Mouse (Mus musculus) heart, postnatal 36 days (tissue): ENCODE measurements around the gene Krt33b. TPM values are rescaled to one million over a fixed set of nuclear protein-coding genes. Genes with fewer than 3 reads are reported as not detected.

Experiments
- DNase-seq, 2 experiments: peaks; one replicate each; pipeline ENCODE4 v3.0.0; 2021 to 2022
- intact Hi-C: fragments of 180-260 bp; cut with DNase I; formaldehyde crosslinking; loops from one replicate; pipeline ENCODE4 v1.15.1; 2025
- total RNA-seq, 2 experiments: library from RNA; stranded (reverse); gene quantifications; 2 replicates each; pipeline ENCODE4 v1.2.3; 2021

Krt33b gene
- total RNA-seq, 2 experiments from 2014 or later: not detected

DNA sequence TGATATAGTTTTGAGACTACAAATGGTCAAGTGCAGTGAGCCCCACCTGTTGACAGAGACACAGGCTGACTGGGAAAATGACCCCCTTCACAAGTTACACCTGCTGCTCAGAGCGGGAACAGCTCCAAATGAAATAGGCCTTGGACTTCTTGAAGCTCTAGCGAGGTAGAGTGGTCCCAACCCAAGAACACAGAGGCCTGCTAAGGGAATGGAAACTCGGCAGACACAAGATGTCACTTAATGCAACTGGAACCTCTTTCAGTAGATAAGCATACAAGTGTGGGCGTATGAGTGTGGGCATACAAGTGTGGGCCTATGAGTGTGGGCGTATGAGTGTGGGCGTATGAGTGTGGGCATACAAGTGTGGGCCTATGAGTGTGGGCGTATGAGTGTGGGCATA lies 30.6 kb downstream of the Krt33b start:
- no peak for DNase-seq
- intact Hi-C loops: no loop called here

DNA sequence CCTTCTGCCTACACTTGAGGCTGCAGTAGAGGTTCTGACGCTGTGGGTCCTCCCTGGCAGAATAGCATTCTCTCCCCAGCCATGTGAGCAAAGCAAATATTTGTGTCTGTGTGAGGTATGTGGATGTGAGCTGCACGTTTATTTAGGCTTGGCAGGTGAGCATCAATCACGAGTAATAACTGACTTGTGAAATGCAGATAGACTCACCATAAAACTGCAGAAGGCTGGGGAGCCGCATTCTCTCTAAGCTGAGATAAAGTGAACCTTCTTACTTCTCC lies 35.3 kb downstream of the Krt33b start:
- no peak for DNase-seq
- intact Hi-C loops: no loop called here

DNA sequence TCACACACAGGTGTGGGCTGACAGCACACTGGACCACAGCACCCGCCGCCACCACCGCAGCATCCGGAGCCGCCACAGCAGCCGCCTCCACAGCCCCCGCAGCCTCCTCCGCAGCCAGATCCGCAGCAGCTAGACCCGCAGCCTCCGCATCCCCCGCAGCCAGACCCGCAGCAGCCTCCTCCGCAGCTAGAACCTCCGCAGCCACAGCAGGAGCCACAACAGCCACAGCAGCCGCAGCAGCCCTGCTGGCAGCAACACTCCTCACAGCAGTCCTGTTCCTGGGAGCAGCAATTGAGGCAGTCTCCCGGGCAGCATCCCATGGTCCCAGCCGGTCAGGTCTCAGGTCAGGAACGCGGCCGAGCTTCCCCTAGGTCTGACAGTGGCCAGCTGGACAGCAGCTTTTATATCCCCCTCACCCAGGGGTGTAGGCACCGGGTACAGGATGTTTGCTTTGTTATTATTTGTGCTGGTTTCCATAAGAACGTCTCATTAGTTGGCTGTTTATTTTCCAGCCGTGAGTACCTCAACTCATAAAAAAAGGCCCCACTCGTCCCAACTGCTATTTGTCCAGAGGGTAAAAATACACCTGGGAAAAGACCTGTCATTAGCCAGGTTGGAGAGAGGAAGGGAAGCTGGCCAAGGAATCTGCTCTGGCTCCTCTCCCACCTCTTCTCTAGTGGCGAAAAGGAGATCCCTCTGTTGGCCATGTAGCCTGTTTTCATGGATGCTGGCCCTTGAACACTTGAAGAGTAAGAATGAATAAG lies 35.9 kb downstream of the Krt33b start, which contains the start of gene Krtap17-1:
Krtap17-1 (minus strand) TSS at position 375 of the 764 bp plus-strand sequence.
- no peak for DNase-seq
- intact Hi-C loops: no loop called here

DNA sequence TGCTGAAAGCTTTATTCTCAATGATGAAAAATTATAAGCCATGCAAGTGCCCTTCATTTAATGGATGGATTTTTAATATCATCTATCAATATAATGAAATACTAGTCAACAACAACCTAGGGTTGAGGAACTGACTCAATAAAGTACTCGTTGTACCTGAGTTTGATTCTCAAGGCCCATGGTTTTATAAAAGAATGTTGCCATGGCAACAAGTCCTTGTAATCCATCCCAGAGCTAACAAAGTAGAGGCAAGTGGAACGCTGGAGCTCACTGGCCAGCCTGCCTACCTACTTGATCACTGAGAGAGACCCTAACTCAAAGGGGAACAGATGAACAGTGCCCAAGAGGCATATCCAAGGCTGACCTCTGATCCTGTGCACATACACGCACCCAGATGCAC lies 39.1 kb downstream of the Krt33b start:
- no peak for DNase-seq

DNA sequence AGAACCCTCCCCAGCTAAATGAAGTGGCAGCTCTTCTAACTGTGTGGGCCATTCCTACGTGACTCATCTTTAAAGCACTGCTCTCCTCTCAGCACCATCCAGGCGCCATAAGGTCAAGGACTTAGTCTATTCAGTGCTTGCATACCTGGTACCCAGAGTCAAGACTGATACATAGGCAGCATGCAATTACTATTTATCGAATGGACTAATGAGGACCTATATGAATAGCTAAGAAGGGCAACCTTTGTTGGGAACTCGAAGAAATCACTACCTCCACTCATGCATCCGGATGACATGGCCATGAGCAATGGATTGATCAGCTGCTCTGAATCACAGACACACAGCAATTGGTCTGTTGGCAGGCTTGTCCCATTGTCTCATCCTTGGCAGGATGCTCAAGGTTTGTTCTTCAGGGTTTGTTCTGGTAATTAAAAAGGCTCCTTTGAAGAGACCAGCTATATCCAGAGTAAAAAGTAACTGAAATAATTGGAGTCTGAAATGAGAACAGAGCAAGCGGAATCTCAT lies 39.7 kb downstream of the Krt33b start:
- intact Hi-C loops: no loop called here

More for the DNA sequence above, 39.1 kb downstream of the Krt33b start:
- intact Hi-C loops: no loop called here

DNA sequence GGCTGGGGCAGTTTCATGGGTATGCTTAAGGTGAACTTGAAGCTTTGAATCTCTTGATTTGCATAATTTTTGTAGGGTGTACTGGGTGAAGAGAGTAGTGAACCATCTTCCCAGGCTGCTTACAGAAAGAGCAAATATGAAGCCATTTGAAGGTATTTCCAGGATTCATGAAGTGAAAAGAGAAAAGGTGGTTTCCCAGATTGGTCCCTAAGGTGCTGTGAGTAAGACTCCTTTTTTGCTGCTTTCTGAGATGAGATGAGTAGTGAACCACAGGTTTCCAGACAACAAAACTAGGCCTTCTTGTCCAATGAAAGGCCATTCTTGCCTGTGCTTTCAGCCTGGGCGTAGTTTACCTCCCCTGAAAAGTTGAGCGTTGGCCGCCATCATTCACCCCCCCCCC lies 41.1 kb downstream of the Krt33b start:
- no peak for DNase-seq
- intact Hi-C loops: no loop called here

More for the DNA sequence above, 39.7 kb downstream of the Krt33b start:
- no peak for DNase-seq

DNA sequence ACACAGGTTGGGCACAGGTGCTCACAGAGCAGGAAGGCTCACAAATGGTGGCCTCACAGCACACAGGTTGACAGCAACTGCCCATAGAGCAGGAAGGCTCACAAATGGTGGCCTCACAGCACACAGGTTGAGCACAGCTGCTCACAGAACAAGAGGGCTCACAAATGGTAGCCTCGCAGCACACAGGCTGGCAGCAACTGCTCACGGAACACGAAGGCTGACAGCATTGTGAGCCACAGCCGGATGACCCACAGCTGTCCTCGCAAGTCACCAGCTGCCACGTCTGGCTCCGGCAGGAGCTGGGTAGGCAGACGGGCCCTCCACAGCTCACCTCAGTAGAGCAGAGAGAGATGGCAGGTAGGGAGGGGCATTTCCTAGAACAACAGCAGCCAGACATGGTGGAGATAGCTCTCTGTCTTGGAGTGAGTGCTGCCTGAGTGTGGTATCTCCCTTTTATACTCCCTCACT lies 43.5 kb downstream of the Krt33b start, which contains the start of gene Krtap16-1:
Krtap16-1 (minus strand) TSS at position 418 of the 468 bp plus-strand sequence.
- DNase-seq: no peak
- intact Hi-C loops: no loop called here

DNA sequence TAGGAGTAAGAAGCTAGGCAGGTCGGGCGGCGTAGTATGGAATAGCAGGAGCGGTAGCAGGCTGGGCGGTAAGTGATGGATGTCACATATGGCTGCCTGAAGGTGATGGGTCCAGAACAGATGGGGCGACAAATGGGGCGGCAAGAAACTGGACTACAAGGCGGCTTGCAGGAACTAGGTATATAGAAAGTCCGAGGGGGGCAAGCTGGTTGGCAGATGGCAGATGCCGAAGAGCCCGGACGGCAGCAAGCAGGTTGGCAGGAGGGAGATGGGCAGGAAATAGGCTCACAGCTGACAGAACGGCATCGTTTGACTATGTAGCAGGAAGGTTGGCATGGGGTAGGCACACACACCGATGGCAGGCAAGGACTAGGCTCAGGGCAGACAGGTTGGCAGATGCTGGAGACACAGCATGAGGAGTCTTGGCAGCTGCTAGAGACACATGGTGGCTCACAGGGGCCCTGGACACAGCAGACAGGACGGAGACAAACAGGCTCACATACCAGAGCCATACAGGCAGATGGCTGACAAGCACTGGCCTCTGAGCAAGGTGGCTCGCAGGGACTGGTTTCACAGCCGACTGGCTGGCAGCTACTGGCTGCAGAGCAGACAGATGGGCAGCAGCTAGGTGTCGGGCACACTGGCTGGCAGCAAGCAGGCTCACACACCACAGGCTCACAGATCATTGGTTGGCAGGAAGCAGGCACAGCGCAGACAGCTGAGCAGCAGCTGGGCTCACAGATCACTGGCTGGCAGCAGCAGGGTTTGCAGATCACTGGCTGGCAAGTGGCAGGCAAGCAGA lies 44.2 kb downstream of the Krt33b start:
- intact Hi-C loops: no loop called here
- DNase-seq: no peak

DNA sequence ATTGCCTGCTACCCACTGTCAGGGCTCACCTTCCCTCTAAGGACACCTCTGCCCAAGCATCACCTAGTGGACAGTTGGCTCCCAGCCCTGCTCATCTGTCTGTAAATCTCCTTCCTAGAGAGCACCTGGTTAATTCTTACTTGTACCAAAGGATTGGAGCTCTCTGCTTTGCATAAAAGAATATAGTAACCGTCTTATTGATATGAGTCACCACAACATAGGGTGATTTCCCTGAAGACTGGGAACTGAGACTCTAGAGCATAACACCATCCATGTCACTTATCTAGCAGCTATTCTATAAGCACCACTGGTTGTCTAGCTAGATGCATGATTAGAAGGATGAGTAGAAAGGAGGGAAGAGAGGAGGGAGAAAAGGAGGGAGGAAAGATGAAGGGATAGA lies 46.2 kb downstream of the Krt33b start:
- DNase-seq: no peak
- intact Hi-C loops: no loop called here

DNA sequence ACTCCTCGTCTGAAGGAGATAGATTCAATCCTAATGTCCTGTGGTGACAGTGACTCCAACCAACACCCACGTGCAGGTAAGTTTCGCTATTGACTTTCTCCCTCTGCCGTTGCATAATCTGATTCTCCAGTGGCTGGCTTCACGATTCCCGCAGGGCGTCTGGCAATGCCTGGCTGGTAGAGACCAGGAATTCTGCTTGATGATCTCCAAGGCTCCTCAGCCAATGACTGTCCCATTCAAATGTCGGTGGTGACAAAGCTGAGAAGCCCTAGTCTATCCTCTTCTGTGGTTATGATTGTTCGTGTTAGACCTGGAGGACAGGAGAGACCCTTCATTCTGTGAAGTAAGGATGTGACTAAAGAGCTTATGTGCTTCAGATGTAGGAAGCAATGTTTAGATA lies 46.9 kb downstream of the Krt33b start:
- no peak for DNase-seq
- intact Hi-C loops: no loop called here

DNA sequence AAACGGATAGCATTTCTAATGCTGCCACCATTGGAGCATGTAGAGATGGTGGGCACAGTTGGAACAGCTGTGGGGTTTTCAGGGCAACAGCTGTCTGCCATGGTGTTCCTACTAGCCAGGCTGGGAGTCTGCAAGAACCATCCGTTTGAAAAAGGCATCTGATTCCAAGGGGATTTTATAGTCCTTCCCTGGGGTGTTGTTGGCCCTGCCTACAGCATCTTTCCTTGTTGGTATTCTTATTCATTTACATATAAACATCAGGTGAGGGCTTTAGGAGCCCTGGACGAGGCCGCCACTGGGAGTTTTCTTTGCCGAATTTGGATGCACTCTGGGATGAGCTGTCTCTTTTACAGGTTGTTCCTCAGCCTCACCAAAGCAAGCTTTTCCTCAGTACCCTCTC lies 50.7 kb downstream of the Krt33b start, which contains the start of gene Krtap29-1:
Krtap29-1 (minus strand) TSS at position 101 of the 400 bp plus-strand sequence.
- DNase-seq: no peak
- intact Hi-C loops: no loop called here

Other genes with a start within 250 kb of the Krt33b start
- gene Krtap4-8, start 249.2 kb downstream of the Krt33b start, total RNA-seq: not detected
- gene Krtap4-9, start 244.7 kb downstream of the Krt33b start, total RNA-seq: not detected
- gene Gm11596, start 236.4 kb downstream of the Krt33b start, total RNA-seq: not detected
- gene Gm11569, start 230.9 kb downstream of the Krt33b start, total RNA-seq: not detected
- not detected for gene Gm11554, start 225.4 kb downstream of the Krt33b start, total RNA-seq
- not detected for gene Krtap4-13, start 220.0 kb downstream of the Krt33b start, total RNA-seq
- gene Gm11564, start 214.2 kb downstream of the Krt33b start, total RNA-seq: not detected
- not detected for gene 2300003K06Rik, start 191.8 kb downstream of the Krt33b start, total RNA-seq
- not detected for gene Krtap4-16, start 178.3 kb downstream of the Krt33b start, total RNA-seq
- gene Gm11568, start 172.0 kb downstream of the Krt33b start, total RNA-seq: not detected
- gene Gm11559, start 165.4 kb downstream of the Krt33b start, total RNA-seq: not detected
- gene Krtap9-1, start 156.5 kb downstream of the Krt33b start, total RNA-seq: not detected
- gene Gm11567, start 150.7 kb downstream of the Krt33b start, total RNA-seq: not detected
- not detected for gene Krtap31-1, start 121.9 kb downstream of the Krt33b start, total RNA-seq
- not detected for gene Gm11565, start 115.1 kb downstream of the Krt33b start, total RNA-seq
- gene Krtap31-2, start 93.6 kb downstream of the Krt33b start, total RNA-seq: not detected
- not detected for gene Krtap9-5, start 81.4 kb downstream of the Krt33b start, total RNA-seq
- not detected for gene Krtap29-1, start 50.8 kb downstream of the Krt33b start, total RNA-seq
- not detected for gene Krtap16-1, start 43.3 kb downstream of the Krt33b start, total RNA-seq
- gene Krtap17-1, start 35.9 kb downstream of the Krt33b start, total RNA-seq: not detected
- gene Krt33a, start 13.7 kb downstream of the Krt33b start, total RNA-seq: not detected
- not detected for gene Krt34, start 11.7 kb upstream of the Krt33b start, total RNA-seq
- gene Krt31, start 20.7 kb upstream of the Krt33b start, total RNA-seq: not detected
- not detected for gene Krt32, start 58.4 kb upstream of the Krt33b start, total RNA-seq
- not detected for gene Krt35, start 66.4 kb upstream of the Krt33b start, total RNA-seq
- not detected for gene Krt36, start 75.8 kb upstream of the Krt33b start, total RNA-seq
- gene Krt13, start 91.7 kb upstream of the Krt33b start, total RNA-seq: not detected
- gene Krt15, start 106.1 kb upstream of the Krt33b start, total RNA-seq: not detected
- 10 to 100 TPM in 1 of 2 experiments, 1 to 10 TPM in 1; 6.0 to 10.2 TPM for gene Krt19, start 118.8 kb upstream of the Krt33b start, total RNA-seq
- gene Krt9, start 163.4 kb upstream of the Krt33b start, total RNA-seq: not detected
- gene Krt14, start 177.7 kb upstream of the Krt33b start, total RNA-seq: under 1 TPM; 0.19 to 0.61 TPM
- not detected for gene Krt16, start 219.0 kb upstream of the Krt33b start, total RNA-seq
- not detected for gene Krt17, start 231.2 kb upstream of the Krt33b start, total RNA-seq
- not detected for gene Krt42, start 240.0 kb upstream of the Krt33b start, total RNA-seq